Mouse (Mus musculus): ENCODE measurements at regions not wholly inside any gene's neighbourhood (a gene's known extent, or its start where the extent isn't known, plus 50 kb on each side); places are given as distances from the start of the nearest gene placed in this dataset.
A peak's percentile ranks its signal among the peaks of the same experiment; 100 is the strongest.

- DNase-seq = no peak
Observed at GRCm38 (mm10) chr7:92984701-92985682, 94.7 kb upstream of the Fam181b start.

DNA sequence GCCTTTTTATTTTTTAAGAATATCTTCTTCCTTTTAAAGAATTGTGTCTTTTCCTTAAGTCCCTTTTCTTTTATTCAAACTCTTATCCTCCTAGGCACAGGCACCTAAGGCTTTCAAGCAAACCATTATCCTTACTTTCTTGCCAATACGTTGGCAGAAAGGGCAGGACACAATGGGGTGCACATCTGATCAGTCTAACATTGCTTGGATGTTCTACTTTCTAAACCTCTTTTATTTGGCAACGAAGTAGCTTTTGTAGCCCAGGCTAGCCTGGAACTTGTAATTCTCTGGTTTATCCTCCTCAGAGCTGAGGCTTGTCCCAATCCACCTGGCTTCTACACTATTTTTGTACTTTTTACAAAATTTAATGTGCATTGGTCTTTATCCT lies 94.0 kb upstream of the Fam181b start:
- DNase-seq = no peak

- no peak for DNase-seq
Observed at GRCm38 (mm10) chr7:92998886-92999285, 80.8 kb upstream of the Fam181b start.

GRCm38 (mm10) chr7:93006694-93007231 lies 72.9 kb upstream of the Fam181b start:
- DNase-seq = peak; percentile 14

DNA sequence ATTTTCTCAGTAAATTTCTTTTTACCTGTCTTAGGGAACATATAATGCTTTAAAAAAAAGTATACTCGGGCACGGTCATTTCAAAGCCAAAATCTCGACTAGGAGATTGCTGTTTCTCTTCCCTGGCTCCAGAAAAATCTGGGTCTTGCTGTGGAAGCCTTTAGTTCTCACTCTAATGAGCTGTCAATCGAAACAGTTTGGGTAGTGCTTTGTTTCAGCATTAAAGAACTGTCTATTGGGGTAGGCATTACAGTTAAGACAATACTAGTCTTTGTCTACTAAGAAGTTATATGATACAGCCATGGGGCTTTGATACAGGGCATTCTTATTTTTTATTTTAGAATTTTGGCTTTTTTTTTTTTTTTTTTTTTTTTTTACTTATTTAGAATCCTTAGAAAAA lies 71.9 kb upstream of the Fam181b start:
- DNase-seq = no peak

DNA sequence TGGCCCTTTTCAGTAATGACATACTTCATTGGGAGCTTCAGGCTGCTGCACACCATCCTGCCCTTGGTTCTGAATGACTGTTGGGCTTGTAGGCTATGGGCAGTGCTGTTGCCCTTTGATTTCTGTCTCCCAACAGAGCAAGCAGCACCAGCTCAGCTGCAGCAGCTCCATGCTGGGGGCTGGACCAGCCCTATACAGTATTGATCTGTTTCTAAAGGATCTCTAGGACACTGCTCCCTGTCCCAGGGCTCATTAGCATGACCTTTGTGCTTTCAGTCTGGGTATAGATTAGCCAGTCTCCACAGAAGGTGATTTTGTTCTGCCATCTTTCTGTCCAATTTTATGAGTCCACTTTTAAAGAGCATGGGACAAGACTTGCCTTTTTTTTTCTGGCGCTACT lies 60.3 kb upstream of the Fam181b start:
- DNase-seq = no peak

GRCm38 (mm10) chr7:93023489-93024130 lies 56.1 kb upstream of the Fam181b start:
- DNase-seq = no peak

DNA sequence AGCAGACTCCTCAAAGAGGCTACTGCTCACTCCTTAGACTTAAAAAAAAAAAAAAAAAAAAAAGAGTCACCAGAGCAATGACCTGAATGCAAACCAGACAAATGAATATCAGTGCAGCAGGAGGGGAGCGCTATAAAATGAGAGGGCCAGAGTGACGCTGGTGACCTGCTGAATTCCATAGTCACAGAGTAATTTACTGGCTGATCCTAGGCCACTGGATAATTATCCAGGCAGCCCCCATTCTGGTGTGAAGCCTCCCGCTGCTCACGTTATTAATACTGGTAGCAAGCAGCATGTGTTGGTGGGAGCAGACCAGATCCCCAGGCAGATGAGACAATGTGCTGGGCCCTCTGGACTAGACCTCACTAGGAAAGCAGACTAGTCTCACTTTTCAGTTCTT lies 53.4 kb upstream of the Fam181b start:
- no peak for DNase-seq
